ENCODE assay signal across 14 mouse cellular contexts in the genomic region with DNA sequence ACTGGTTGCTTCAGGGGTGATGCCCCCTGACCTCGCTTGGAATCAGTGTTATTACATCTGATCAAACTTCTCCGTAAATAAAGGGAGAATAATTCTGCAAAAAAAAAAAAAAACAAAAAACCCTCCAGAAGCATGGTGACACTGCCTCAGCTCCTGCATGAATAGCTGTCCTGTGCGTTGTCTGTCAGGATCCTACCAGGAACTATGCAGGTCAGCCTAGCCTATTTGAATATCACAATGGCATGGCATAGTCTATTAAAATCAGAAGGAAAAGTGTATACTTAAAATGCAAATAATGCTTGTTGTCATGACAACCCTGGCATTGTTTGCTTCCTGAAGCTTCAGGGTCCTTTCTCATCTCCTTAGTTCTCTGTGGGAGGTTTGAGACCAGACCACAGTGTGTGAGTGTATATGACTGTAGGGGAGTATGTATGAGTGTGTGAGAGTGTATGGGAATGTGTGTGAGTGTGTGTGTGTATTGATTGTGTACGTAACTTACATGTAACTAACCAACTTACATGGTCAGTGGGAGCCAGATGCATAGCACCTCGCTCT.
DNase-seq lines count a peak whose midpoint lies in the region; ATAC-seq and TF ChIP-seq lines count a peak whose summit lies in the region.
"Had no signal": no experiment of that assay in that cellular context is flagged by ENCODE, and none has a peak within 500 bp of the region (broad histone marks: within the 10 kb centered on the region; RNA-seq: fewer than 3 reads in every experiment).

No protein-coding gene starts in this region.

- no peak for ATAC-seq in forebrain, embryonic 13.5 days
- ATAC-seq in neural tube, embryonic 13.5 days (ENCODE audit: low read depth), result no peak
- 0 out of 2 replicates have a peak, but pooled peaks have one; percentile 31 for ATAC-seq in hindbrain, embryonic 16.5 days
- no peak for ATAC-seq in liver, postnatal 0 days

- peak overlapping the region; percentile 16; the same call in 1 of the 2 replicates for H3K27ac ChIP-seq in forebrain, embryonic 13.5 days
- no peak overlapping the region for H3K27ac ChIP-seq in forebrain, embryonic 10.5 days
- H3K27ac ChIP-seq in neural tube, embryonic 13.5 days (replicated peaks), result 0 out of 2 replicates have a peak overlapping the region, but pooled peaks have one; percentile 5
- H3K27ac ChIP-seq in hindbrain, embryonic 16.5 days (ENCODE audit: low read depth, low read length), result no peak overlapping the region
- H3K27ac ChIP-seq in liver, postnatal 0 days (ENCODE audit: low read depth), result no peak overlapping the region

- no peak for DNase-seq in forebrain, embryonic 10.5 days (ENCODE audit: extremely low spot score, low spot score)
- DNase-seq in neural tube, embryonic 10.5 days (ENCODE audit: extremely low spot score, low spot score), result no peak
- peak; percentile 85 for DNase-seq in retina, postnatal 1 day
- DNase-seq in thymus, postnatal 0 days (ENCODE audit: low spot score), result no peak
- no peak for DNase-seq in liver, postnatal 0 days
- DNase-seq: B cell, adult 2 months; cerebellum, adult 11-12 months; kidney, adult 11 months; kidney, postnatal 14 days; lung, adult 18-20 months; right cerebral cortex, postnatal 25 days had no signal

- no peaks in the 10 kb centered on the region for H3K27me3 ChIP-seq in forebrain, embryonic 13.5 days
- no peaks in the 10 kb centered on the region for H3K27me3 ChIP-seq in forebrain, embryonic 10.5 days (ENCODE audit: poor library complexity, severe bottlenecking)
- no peaks in the 10 kb centered on the region for H3K27me3 ChIP-seq in neural tube, embryonic 13.5 days
- H3K27me3 ChIP-seq in hindbrain, embryonic 16.5 days (replicated peaks; ENCODE audit: control insufficient read depth, insufficient read depth, low read length), result no peaks in the 10 kb centered on the region
- no peaks in the 10 kb centered on the region for H3K27me3 ChIP-seq in liver, postnatal 0 days (ENCODE audit: insufficient read depth, low read length)

- H3K36me3 ChIP-seq in forebrain, embryonic 13.5 days (ENCODE audit: poor library complexity, severe bottlenecking), result 0 out of 2 replicates have a peak, but pooled peaks cover 2% of the 10 kb centered on the region
- no peaks in the 10 kb centered on the region for H3K36me3 ChIP-seq in forebrain, embryonic 10.5 days (replicated peaks)
- H3K36me3 ChIP-seq in neural tube, embryonic 13.5 days, result no peaks in the 10 kb centered on the region
- no peaks in the 10 kb centered on the region for H3K36me3 ChIP-seq in hindbrain, embryonic 16.5 days (ENCODE audit: control insufficient read depth, insufficient read depth, low read length)
- peaks cover 4% of the 10 kb centered on the region for H3K36me3 ChIP-seq in liver, postnatal 0 days (replicated peaks; ENCODE audit: insufficient read depth, low read length)

- H3K9ac ChIP-seq in forebrain, embryonic 13.5 days, result no peak overlapping the region
- H3K9ac ChIP-seq in neural tube, embryonic 13.5 days, result no peak overlapping the region
- H3K9ac ChIP-seq in hindbrain, embryonic 16.5 days (ENCODE audit: low read depth, low read length), result no peak overlapping the region
- no peak overlapping the region for H3K9ac ChIP-seq in liver, postnatal 0 days (replicated peaks)

- peaks cover 55% of the 10 kb centered on the region for H3K4me1 ChIP-seq in forebrain, embryonic 13.5 days
- H3K4me1 ChIP-seq in forebrain, embryonic 10.5 days, result peaks cover 51% of the 10 kb centered on the region
- H3K4me1 ChIP-seq in neural tube, embryonic 13.5 days (replicated peaks), result peaks cover 74% of the 10 kb centered on the region
- H3K4me1 ChIP-seq in hindbrain, embryonic 16.5 days (ENCODE audit: control insufficient read depth, insufficient read depth, low read depth, low read length), result peaks cover 18% of the 10 kb centered on the region
- peaks cover 9% of the 10 kb centered on the region for H3K4me1 ChIP-seq in liver, postnatal 0 days (ENCODE audit: insufficient read depth)

- TF ChIP-seq CTCF in liver, postnatal 0 days (IDR thresholded peaks at IDR 0.05; ENCODE audit: low read depth), result no peak

- no peak overlapping the region for H3K4me3 ChIP-seq in forebrain, embryonic 13.5 days
- H3K4me3 ChIP-seq in forebrain, embryonic 10.5 days, result no peak overlapping the region
- H3K4me3 ChIP-seq in neural tube, embryonic 13.5 days, result no peak overlapping the region
- H3K4me3 ChIP-seq in hindbrain, embryonic 16.5 days (ENCODE audit: low read length), result no peak overlapping the region
- H3K4me3 ChIP-seq in liver, postnatal 0 days (ENCODE audit: low read depth, low read length), result no peak overlapping the region

- H3K9me3 ChIP-seq in forebrain, embryonic 13.5 days (replicated peaks), result no peaks in the 10 kb centered on the region
- H3K9me3 ChIP-seq in forebrain, embryonic 10.5 days, result no peaks in the 10 kb centered on the region
- no peaks in the 10 kb centered on the region for H3K9me3 ChIP-seq in neural tube, embryonic 13.5 days
- H3K9me3 ChIP-seq in hindbrain, embryonic 16.5 days (ENCODE audit: control insufficient read depth, low read length), result no peaks in the 10 kb centered on the region
- H3K9me3 ChIP-seq in liver, postnatal 0 days (ENCODE audit: low read length), result no peaks in the 10 kb centered on the region

- no peak for TF ChIP-seq EP300 in liver, postnatal 0 days (IDR thresholded peaks at IDR 0.05; ENCODE audit: low read depth)

- 47% methylated on average over 5 of the region's 5 CpGs for WGBS in forebrain, embryonic 13.5 days
- 85% methylated on average over 5 of the region's 5 CpGs for WGBS in forebrain, embryonic 10.5 days
- 47% methylated on average over 5 of the region's 5 CpGs for WGBS in neural tube, embryonic 13.5 days
- 38% methylated on average over 5 of the region's 5 CpGs for WGBS in hindbrain, embryonic 16.5 days
- 86% methylated on average over 5 of the region's 5 CpGs for WGBS in liver, postnatal 0 days (ENCODE audit: insufficient replicate concordance)

- no peak overlapping the region for H3K4me2 ChIP-seq in forebrain, embryonic 13.5 days
- H3K4me2 ChIP-seq in neural tube, embryonic 13.5 days, result no peak overlapping the region
- H3K4me2 ChIP-seq in hindbrain, embryonic 16.5 days (ENCODE audit: low read length), result no peak overlapping the region
- no peak overlapping the region for H3K4me2 ChIP-seq in liver, postnatal 0 days (ENCODE audit: low read depth, low read length)

Comparison
In these comparisons a context has a peak if more than half of its experiments do, and no peak if none do; other contexts are left out.
1. H3K27ac ChIP-seq: peak in forebrain, embryonic 13.5 days (single experiment) and neural tube, embryonic 13.5 days (single experiment); none in forebrain, embryonic 10.5 days (single experiment), hindbrain, embryonic 16.5 days (single experiment) and liver, postnatal 0 days (single experiment).